Mouse (Mus musculus) olfactory bulb, adult 2 months (tissue): Measurements from ENCODE around the gene Trio.

Source experiments
- CTCF ChIP-seq: fragments of 200-500 bp; IDR thresholded peaks from 2 replicates; pipeline ENCODE4 v1.5.1; 2012; ENCODE audit warnings: low read depth, mild to moderate bottlenecking, low read length, moderate library complexity; ENCODE audit not compliant: insufficient read depth
- POLR2A ChIP-seq: fragments of 200-500 bp; IDR thresholded peaks from 2 replicates; pipeline ENCODE4 v1.6.1; 2012; ENCODE audit warnings: mild to moderate bottlenecking, low read depth, low read length, moderate library complexity; ENCODE audit not compliant: insufficient read depth

GRCm38 (mm10) chr15:28063466-28063865, 37.8 kb upstream of the Trio start:
- no peak for TF ChIP-seq POLR2A
- no peak for TF ChIP-seq CTCF
